Mouse (Mus musculus): ENCODE results near the gene Thsd4.

- TF ChIP-seq POLR2A (IDR thresholded peaks at IDR 0.05; ENCODE audit: control insufficient read depth, extremely low read depth, insufficient read depth, low read length, poor library complexity) (no peak), CTCF (IDR thresholded peaks at IDR 0.05; ENCODE audit: borderline replicate concordance, control insufficient read depth, extremely low read depth, insufficient read depth, low read length, poor library complexity) (no peak)
Observed at GRCm38 (mm10) chr9:60545361-60546096, 23.7 kb upstream of the Thsd4 start.
